Mouse (Mus musculus) megakaryocyte progenitor cell, adult 5-6 weeks (primary cell): ENCODE data around the gene Mindy3. TPM values are rescaled to one million over a fixed set of nuclear protein-coding genes. Genes with fewer than 3 reads are reported as not detected.

Experiments used
- ATAC-seq: replicated peaks from 2 replicates; pipeline ENCODE4 v1.8.0; 2016; ENCODE audit warnings: mild to moderate bottlenecking, moderate TSS enrichment, inconsistent platforms; ENCODE audit not compliant: poor library complexity
- total RNA-seq, 2 experiments: library from RNA; stranded (forward) in 1 of 2; stranded (reverse) in 1 of 2; fragments of 157-497, 149-512 nt in 1 of 2; fragments of 200-1000 nt in 1 of 2; gene quantifications; 2 replicates each; pipeline versions ENCODE4 v1.2.3 to v1.2.4; 2015 to 2017

The Mindy3 gene
- total RNA-seq, 2 experiments from 2014 or later: 29.4 to 46.5 TPM

DNA sequence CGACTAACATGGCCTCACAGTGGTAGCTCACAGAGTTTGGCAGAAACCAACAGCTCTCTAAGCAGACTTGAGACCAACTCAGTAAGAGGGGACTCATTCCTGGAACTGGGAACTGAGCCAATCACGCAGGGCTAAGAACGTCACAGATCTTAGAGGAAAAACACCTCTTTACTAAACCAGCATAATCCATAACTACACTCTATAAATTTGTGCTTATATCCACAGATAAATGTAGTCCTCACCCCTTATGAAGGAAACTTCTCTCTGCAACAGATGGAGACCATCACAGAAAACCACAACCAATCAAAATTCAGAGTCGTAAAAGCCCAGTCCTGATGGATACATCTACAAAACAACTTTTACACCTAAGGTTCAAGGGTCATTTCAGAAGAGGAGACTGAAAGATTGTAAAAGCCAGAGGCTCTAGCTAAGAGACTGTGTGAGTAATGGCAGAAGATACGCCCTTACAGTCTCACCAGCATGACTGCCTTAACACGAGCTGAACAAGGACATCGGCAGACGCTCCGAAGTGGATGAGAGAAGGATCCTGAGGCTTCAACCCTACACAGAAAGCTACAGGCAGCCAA lies 114.1 kb downstream of the Mindy3 start:
- no peak for ATAC-seq

DNA sequence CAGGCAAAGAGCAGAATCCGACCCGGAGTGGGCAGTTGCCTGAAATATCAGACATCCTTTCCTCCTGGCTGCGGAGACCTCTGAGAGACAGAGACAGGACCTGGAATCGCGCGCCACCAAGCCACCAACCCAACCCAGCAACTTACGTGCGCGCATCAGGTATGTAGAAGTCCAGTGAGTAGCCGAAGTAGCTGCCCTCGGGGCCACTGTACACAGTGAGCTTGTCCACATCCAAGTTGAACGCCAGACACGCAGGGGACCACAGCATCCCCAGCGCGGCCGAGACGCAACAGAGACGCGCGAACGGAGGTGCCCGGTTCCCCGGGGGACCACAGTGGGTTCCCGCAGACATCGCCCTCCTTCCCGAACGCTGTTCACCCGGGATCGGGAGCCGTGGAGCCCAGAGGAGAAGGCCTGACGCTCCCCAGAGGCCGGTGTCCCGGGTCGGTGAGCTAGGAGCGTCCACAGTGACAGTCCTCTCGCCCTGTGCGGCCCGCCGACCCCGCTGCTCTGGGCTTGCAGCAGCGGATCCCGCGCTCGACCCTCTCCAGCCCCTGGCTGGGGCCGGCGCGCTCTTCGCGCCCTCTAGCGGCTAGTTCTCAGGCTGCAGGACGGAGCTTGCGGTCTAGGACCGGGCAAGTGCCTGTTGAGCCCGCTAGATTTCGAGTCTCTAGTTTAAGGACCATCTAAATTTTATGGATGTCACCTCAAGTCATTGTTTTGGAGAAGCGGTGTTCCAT lies 117.7 kb downstream of the Mindy3 start, which contains the start of gene Itga8:
Gene Itga8, minus strand, starts transcription at position 492 of the 740 bp plus-strand sequence.
- ATAC-seq: peak; percentile 95

DNA sequence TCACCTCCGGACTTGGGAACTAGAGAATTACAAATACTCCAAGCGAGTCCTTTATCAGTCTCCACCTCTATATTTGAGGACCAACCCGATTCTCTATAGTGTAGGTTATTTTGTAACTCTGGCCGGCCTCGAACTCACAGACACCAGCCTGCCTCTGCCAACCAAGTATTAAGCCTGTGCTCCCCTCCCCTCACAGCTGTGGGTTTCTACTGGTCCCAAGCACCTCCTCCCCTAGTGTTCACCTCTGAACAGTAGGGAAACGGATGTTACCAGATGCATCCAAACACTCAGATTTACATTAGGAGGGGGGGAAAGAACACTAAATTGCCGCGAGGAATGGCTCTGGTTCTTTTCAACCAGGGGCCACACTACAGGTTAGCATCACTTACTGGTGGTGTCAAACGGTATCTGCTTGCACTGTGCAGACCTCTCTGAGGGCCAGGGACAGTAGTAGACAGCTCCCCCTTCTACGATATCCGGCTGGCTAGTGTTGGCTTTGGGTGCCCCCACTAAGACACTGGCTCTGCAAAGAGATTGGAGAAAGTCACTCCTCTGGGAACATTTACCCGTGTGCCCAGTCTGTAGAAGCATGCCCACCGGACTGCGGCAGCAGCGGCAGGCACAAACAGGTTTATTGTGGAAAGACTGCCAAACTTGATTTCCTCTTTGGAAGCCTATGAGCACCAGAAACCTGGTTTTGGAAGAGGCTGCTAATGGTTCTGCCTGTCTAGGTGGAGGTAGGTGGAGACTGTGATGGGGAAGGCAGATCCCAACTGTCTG lies 118.6 kb downstream of the Mindy3 start:
- ATAC-seq: no peak

DNA sequence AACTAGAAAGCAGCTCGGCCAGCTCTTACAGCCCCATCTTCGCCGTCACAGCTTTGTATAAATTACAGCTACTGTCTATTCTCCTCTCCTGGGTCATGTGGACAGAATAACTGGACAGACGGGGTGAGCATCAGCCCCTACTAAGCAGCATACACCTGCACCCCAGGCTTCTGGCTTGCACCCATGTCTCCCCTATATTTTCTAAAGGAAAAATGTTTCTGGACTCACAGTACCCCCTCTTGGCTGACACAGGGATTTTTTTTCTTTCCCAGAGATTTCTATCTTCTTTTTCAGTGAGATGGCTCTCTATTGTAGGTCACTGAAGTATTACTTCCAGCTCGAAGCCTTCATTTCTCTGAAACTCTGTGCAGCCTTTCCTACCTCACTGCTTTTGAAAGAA lies 122.0 kb downstream of the Mindy3 start:
- no peak for ATAC-seq

Other genes with a start within 250 kb of the Mindy3 start
- 0.12 and 0.17 TPM in 2 replicates for gene Itga8, start 117.5 kb downstream of the Mindy3 start, total RNA-seq (2015)
- gene Itga8, start 117.5 kb downstream of the Mindy3 start, total RNA-seq (2017): 0.34 and 1.2 TPM in 2 replicates